Mouse (Mus musculus) intestine, embryonic 16.5 days (tissue): ENCODE measurements around the gene G6pc3. TPM values are rescaled to one million over a fixed set of nuclear protein-coding genes. Genes with fewer than 3 reads are reported as not detected.
"Not testable (repeated sequence)": the region's sequence is repeated elsewhere in the genome, so short reads cannot be mapped to it uniquely, and the experiment has no call there.

Source experiments
- ATAC-seq: fragments of 200-750 bp; cut with Nextera tagmentation; 2 replicates; pipeline ENCODE4 v1.8.0; 2017; ENCODE audit warnings: moderate TSS enrichment, moderate library complexity
- H3K27ac ChIP-seq: fragments of 300-500 bp; sonication (generic); 2 replicates; pipeline ENCODE4 v1.5.1; 2014; ENCODE audit warnings: mild to moderate bottlenecking, low read length
- H3K27me3 ChIP-seq: fragments of 300-500 bp; sonication (generic); replicated peaks from 2 replicates; pipeline ENCODE4 v1.6.1; 2014; ENCODE audit warnings: low read length, control low read depth, mixed read lengths; ENCODE audit not compliant: control insufficient read depth, insufficient read depth
- H3K36me3 ChIP-seq: fragments of 300-500 bp; sonication (generic); 2 replicates; pipeline ENCODE4 v1.6.1; 2014; ENCODE audit warnings: low read length, control low read depth; ENCODE audit not compliant: control insufficient read depth, insufficient read depth
- H3K4me1 ChIP-seq: fragments of 300-500 bp; sonication (generic); 2 replicates; pipeline ENCODE4 v1.6.1; 2014; ENCODE audit warnings: low read length, control low read depth, mixed read lengths; ENCODE audit not compliant: control insufficient read depth, insufficient read depth
- H3K4me2 ChIP-seq: fragments of 300-500 bp; sonication (generic); 2 replicates; pipeline ENCODE4 v1.6.1; 2014; ENCODE audit warnings: low read depth, low read length, control low read depth
- H3K4me3 ChIP-seq: fragments of 300-500 bp; sonication (generic); 2 replicates; pipeline ENCODE4 v1.5.1; 2014; ENCODE audit warnings: mild to moderate bottlenecking, low read length
- H3K9ac ChIP-seq: fragments of 300-500 bp; sonication (generic); 2 replicates; pipeline ENCODE4 v1.6.1; 2014; ENCODE audit warnings: low read depth, low read length
- H3K9me3 ChIP-seq: fragments of 300-500 bp; sonication (generic); 2 replicates; pipeline ENCODE4 v1.6.1; 2016; ENCODE audit warnings: low read length, control low read depth; ENCODE audit not compliant: control insufficient read depth
- WGBS: fragments of 180-500 bp; shearing (Covaris S2); extraction: QIAGEN DNeasy Blood & Tissue Kit; methylation state at CpG from one replicate; pipeline ENCODE4 v1.1.7; 2014; 5-methylcytosine and 5-hydroxymethylcytosine counted together
- polyA plus RNA-seq: library from polyadenylated mRNA; unstranded; fragments of >200 nt; fragmentation: Nextera tagmentation; extraction: Ambion mirVana; gene quantifications from 2 replicates; pipeline ENCODE4 v1.2.1, GENCODE M21; 2015

G6pc3 gene
- polyA plus RNA-seq, 1 experiment from 2014 or later: 32.1 TPM

- Histone ChIP-seq H3K4me2 (peak within 1 kb of the TSS; percentile 77), H3K9me3 (no peaks in the 10 kb centered on the region), H3K27me3 (no peaks in the 10 kb centered on the region), H3K4me1 (peaks cover 7% of the 10 kb centered on the region; the same call in 1 of the 2 replicates), H3K4me3 (peak within 1 kb of the TSS; percentile 60), H3K9ac (peak within 1 kb of the TSS; percentile 68), H3K36me3 (peaks cover 10% of the 10 kb centered on the region; the same call in 1 of the 2 replicates), H3K27ac (no peak within 1 kb of the TSS)
- WGBS: under 1% methylated on average over 37 of the region's 37 CpGs
- peak; percentile 88 for ATAC-seq
Measured at GRCm38 (mm10) chr11:102156039-102156785, 33.2 kb upstream of the G6pc3 start, which contains the start of gene Tmem101. Gene Tmem101 (minus strand): TSS chr11:102156404.

GRCm38 (mm10) chr11:102156786-102157089 lies 32.7 kb upstream of the G6pc3 start:
- Histone ChIP-seq H3K9me3 (no peaks in the 10 kb centered on the region), H3K27ac (no peak overlapping the region), H3K4me2 (no peak overlapping the region; the same call in 1 of the 2 replicates), H3K4me1 (peaks cover 7% of the 10 kb centered on the region; the same call in 1 of the 2 replicates), H3K27me3 (no peaks in the 10 kb centered on the region), H3K9ac (no peak overlapping the region), H3K36me3 (peaks cover 14% of the 10 kb centered on the region; the same call in 1 of the 2 replicates), H3K4me3 (no peak overlapping the region)
- ATAC-seq: no peak
- WGBS: 8% methylated on average over 1 of the region's 1 CpGs

- H3K4me1 ChIP-seq: not testable (repeated sequence)
- 72% methylated on average over 2 of the region's 2 CpGs for WGBS
Measured at GRCm38 (mm10) chr11:102158024-102158423, 31.4 kb upstream of the G6pc3 start.

GRCm38 (mm10) chr11:102159781-102160180 lies 29.6 kb upstream of the G6pc3 start:
- Histone ChIP-seq H3K4me2 (no peak overlapping the region), H3K4me1 (peaks cover 7% of the 10 kb centered on the region; the same call in 1 of the 2 replicates), H3K9ac (no peak overlapping the region), H3K4me3 (no peak overlapping the region), H3K9me3 (no peaks in the 10 kb centered on the region), H3K36me3 (peaks cover 12% of the 10 kb centered on the region; the same call in 1 of the 2 replicates), H3K27me3 (no peaks in the 10 kb centered on the region), H3K27ac (no peak overlapping the region)
- ATAC-seq: no peak
- 74% methylated on average over 5 of the region's 5 CpGs for WGBS

More at GRCm38 (mm10) chr11:102158024-102158423, 31.4 kb upstream of the G6pc3 start:
- not testable (repeated sequence) for ATAC-seq, H3K27ac ChIP-seq, H3K9ac ChIP-seq, H3K4me3 ChIP-seq, H3K27me3 ChIP-seq, H3K9me3 ChIP-seq, H3K4me2 ChIP-seq
- H3K36me3 ChIP-seq: peaks cover 20% of the 10 kb centered on the region; the same call in 1 of the 2 replicates

- ATAC-seq: peak; percentile 77
- no peaks in the 10 kb centered on the region for H3K27me3 ChIP-seq
- H3K27ac ChIP-seq: peak overlapping the region; percentile 53
- peaks cover 15% of the 10 kb centered on the region for H3K36me3 ChIP-seq
- 27% methylated on average over 6 of the region's 6 CpGs for WGBS
- 0 out of 2 replicates have a peak overlapping the region, but pooled peaks have one; percentile 10 for H3K9ac ChIP-seq
- H3K4me1 ChIP-seq: peaks cover 11% of the 10 kb centered on the region; the same call in 1 of the 2 replicates
- no peaks in the 10 kb centered on the region for H3K9me3 ChIP-seq
- no peak overlapping the region for H3K4me2 ChIP-seq
- H3K4me3 ChIP-seq: no peak overlapping the region
Measured at GRCm38 (mm10) chr11:102165971-102166722, 23.3 kb upstream of the G6pc3 start.

- H3K27me3 ChIP-seq: no peaks in the 10 kb centered on the region
- no peak overlapping the region for H3K9ac ChIP-seq
- no peak for ATAC-seq
- H3K4me1 ChIP-seq: peaks cover 11% of the 10 kb centered on the region; the same call in 1 of the 2 replicates
- H3K36me3 ChIP-seq: peaks cover 8% of the 10 kb centered on the region
- no peaks in the 10 kb centered on the region for H3K9me3 ChIP-seq
- no peak overlapping the region for H3K27ac ChIP-seq
- WGBS: 89% methylated on average over 5 of the region's 5 CpGs
- H3K4me3 ChIP-seq: no peak overlapping the region
- H3K4me2 ChIP-seq: no peak overlapping the region
Measured at GRCm38 (mm10) chr11:102167539-102167938, 21.9 kb upstream of the G6pc3 start.

- 63% methylated on average over 5 of the region's 5 CpGs for WGBS
- Histone ChIP-seq H3K4me2 (no peak overlapping the region), H3K27me3 (no peaks in the 10 kb centered on the region), H3K27ac (peak overlapping the region; percentile 5; the same call in 1 of the 2 replicates), H3K9ac (no peak overlapping the region), H3K36me3 (peaks cover 3% of the 10 kb centered on the region; the same call in 1 of the 2 replicates), H3K9me3 (no peaks in the 10 kb centered on the region), H3K4me1 (peaks cover 11% of the 10 kb centered on the region; the same call in 1 of the 2 replicates), H3K4me3 (no peak overlapping the region)
- peak; percentile 82 for ATAC-seq
Measured at GRCm38 (mm10) chr11:102168689-102169088, 20.7 kb upstream of the G6pc3 start.

- Histone ChIP-seq H3K9ac (no peak overlapping the region), H3K27ac (no peak overlapping the region), H3K4me3 (no peak overlapping the region), H3K4me1 (peaks cover 10% of the 10 kb centered on the region), H3K27me3 (no peaks in the 10 kb centered on the region), H3K36me3 (peaks cover 14% of the 10 kb centered on the region), H3K9me3 (no peaks in the 10 kb centered on the region), H3K4me2 (no peak overlapping the region)
- ATAC-seq: no peak
Measured at GRCm38 (mm10) chr11:102179836-102180235, 9.6 kb upstream of the G6pc3 start.

GRCm38 (mm10) chr11:102184253-102184645 lies 5.2 kb upstream of the G6pc3 start:
- Histone ChIP-seq H3K9ac (peak overlapping the region; percentile 94), H3K27me3 (no peaks in the 10 kb centered on the region), H3K4me1 (peaks cover 8% of the 10 kb centered on the region), H3K9me3 (no peaks in the 10 kb centered on the region), H3K27ac (peak overlapping the region; percentile 92), H3K4me2 (peak overlapping the region; percentile 83), H3K4me3 (peak overlapping the region; percentile 94), H3K36me3 (peaks cover 2% of the 10 kb centered on the region; the same call in 1 of the 2 replicates)
- 5% methylated on average over 7 of the region's 7 CpGs for WGBS
- ATAC-seq: no peak
